Mouse (Mus musculus) limb, embryonic 11.5 days (tissue): ENCODE data around the gene Ankrd44. TPM values are rescaled to one million over a fixed set of nuclear protein-coding genes. Genes with fewer than 3 reads are reported as not detected.

Experiments used
- ATAC-seq: fragments of 200-750 bp; cut with Nextera tagmentation; 2 replicates; pipeline ENCODE4 v1.8.0; 2017; ENCODE audit warnings: low read depth; ENCODE audit not compliant: insufficient number of reproducible peaks, low FRiP score, low TSS enrichment
- DNase-seq: peaks from one replicate; pipeline ENCODE4 v3.0.0-alpha.2; 2015; ENCODE audit warnings: low spot score
- H3K27ac ChIP-seq: fragments of 300-500 bp; sonication (generic); replicated peaks from 2 replicates; pipeline ENCODE4 v1.5.1; 2014; ENCODE audit warnings: low read depth, mild to moderate bottlenecking, low read length
- H3K27me3 ChIP-seq: fragments of 300-500 bp; sonication (generic); 2 replicates; pipeline ENCODE4 v1.6.1; 2014; ENCODE audit warnings: mild to moderate bottlenecking, low read length, mixed read lengths; ENCODE audit not compliant: control insufficient read depth, insufficient read depth
- H3K36me3 ChIP-seq: fragments of 300-500 bp; sonication (generic); 2 replicates; pipeline ENCODE4 v1.6.1; 2014; ENCODE audit warnings: mild to moderate bottlenecking, low read length, moderate library complexity, mixed read lengths; ENCODE audit not compliant: control insufficient read depth, insufficient read depth
- H3K4me1 ChIP-seq: fragments of 300-500 bp; sonication (generic); 2 replicates; pipeline ENCODE4 v1.6.1; 2014; ENCODE audit warnings: low read length, mixed read lengths; ENCODE audit not compliant: control insufficient read depth, insufficient read depth
- H3K4me2 ChIP-seq: fragments of 300-500 bp; sonication (generic); 2 replicates; pipeline ENCODE4 v1.6.1; 2014; ENCODE audit warnings: low read depth, mild to moderate bottlenecking, moderate library complexity; ENCODE audit not compliant: severe bottlenecking
- H3K4me3 ChIP-seq: fragments of 300-500 bp; sonication (generic); 2 replicates; pipeline ENCODE4 v1.5.1; 2014; ENCODE audit warnings: low read depth, low read length
- H3K9ac ChIP-seq: fragments of 300-500 bp; sonication (generic); 2 replicates; pipeline ENCODE4 v1.6.1; 2014; ENCODE audit warnings: mild to moderate bottlenecking, low read length
- H3K9me3 ChIP-seq: fragments of 300-500 bp; sonication (generic); 2 replicates; pipeline ENCODE4 v1.6.1; 2016; ENCODE audit warnings: low read length; ENCODE audit not compliant: control insufficient read depth
- WGBS: fragments of 180-500 bp; shearing (Covaris S2); extraction: QIAGEN DNeasy Blood & Tissue Kit; methylation state at CpG from one replicate; pipeline ENCODE4 v1.1.7; 2014; 5-methylcytosine and 5-hydroxymethylcytosine counted together
- polyA plus RNA-seq: library from polyadenylated mRNA; unstranded; fragments of >200 nt; fragmentation: Nextera tagmentation; extraction: Ambion mirVana; gene quantifications from 2 replicates; pipeline ENCODE4 v1.2.1, GENCODE M21; 2014

Gene Ankrd44
- polyA plus RNA-seq, 1 experiment from 2014 or later, result 23.5 TPM

DNA sequence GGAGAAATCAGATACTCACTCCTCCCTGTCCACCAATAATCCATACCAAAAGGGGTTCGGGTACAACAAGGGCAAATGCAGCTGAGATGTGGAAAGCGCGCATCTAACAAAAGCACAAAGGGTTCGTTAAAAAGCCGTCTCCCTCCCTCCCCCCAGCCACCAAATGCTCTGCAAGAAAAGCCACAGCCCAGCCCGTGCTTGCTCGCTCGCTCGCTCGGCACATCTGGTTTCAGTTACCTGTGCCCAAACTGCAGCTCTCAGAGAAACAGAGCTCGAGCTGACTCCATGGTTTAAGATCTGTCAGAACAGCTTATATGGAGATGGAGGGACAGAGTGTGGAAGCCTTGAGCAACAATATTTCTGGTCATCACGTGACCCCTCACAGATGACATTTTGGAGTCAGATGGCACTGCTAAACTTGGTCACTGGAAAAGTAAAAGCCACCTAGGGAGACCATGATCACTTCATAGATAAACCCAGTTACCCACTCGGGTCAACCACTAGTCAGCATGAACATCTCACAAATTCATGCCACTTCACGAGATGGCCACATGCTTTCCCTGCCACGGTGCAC, 19.0 kb downstream of the Ankrd44 start:
- peaks cover 43% of the 10 kb centered on the region for H3K4me1 ChIP-seq
- no peaks in the 10 kb centered on the region for H3K27me3 ChIP-seq
- H3K4me3 ChIP-seq, result 0 out of 2 replicates have a peak overlapping the region, but pooled peaks have one; percentile 6
- peak overlapping the region; percentile 95 for H3K27ac ChIP-seq
- DNase-seq (peak; percentile 93), ATAC-seq (peak; percentile 89)
- H3K9me3 ChIP-seq, result no peaks in the 10 kb centered on the region
- H3K9ac ChIP-seq, result peak overlapping the region; percentile 63
- H3K4me2 ChIP-seq, result peak overlapping the region; percentile 48
- H3K36me3 ChIP-seq, result peaks cover 2% of the 10 kb centered on the region; the same call in 1 of the 2 replicates
- WGBS, result 10% methylated on average over 15 of the region's 15 CpGs

DNA sequence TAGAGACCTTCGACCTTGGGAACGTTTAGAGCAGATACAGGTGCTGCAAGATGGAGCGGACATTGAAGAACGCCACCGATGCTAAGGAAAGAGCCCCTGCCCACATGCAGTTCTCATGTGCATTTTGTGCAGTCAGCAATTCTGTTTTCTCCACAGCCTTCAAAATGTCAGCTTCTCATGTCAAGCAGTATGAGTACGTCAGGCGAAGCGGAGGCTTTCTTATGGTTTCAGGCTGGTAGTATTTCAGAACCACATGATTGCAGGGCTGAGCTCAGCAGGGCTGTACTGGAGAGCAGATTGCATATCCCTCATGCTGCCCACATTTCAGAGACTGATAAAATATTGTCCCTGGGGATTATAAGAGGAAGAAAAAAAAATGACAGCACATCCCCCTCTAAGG, 19.9 kb downstream of the Ankrd44 start:
- peak overlapping the region; percentile 48 for H3K4me2 ChIP-seq
- peaks cover 2% of the 10 kb centered on the region; the same call in 1 of the 2 replicates for H3K36me3 ChIP-seq
- H3K4me1 ChIP-seq, result peaks cover 40% of the 10 kb centered on the region
- ATAC-seq (0 out of 2 replicates have a peak, but pooled peaks have one; percentile 0), DNase-seq (peak; percentile 57)
- peak overlapping the region; percentile 63 for H3K9ac ChIP-seq
- H3K27me3 ChIP-seq, result no peaks in the 10 kb centered on the region
- 0 out of 2 replicates have a peak overlapping the region, but pooled peaks have one; percentile 6 for H3K4me3 ChIP-seq
- peak overlapping the region; percentile 95 for H3K27ac ChIP-seq
- H3K9me3 ChIP-seq, result no peaks in the 10 kb centered on the region
- 59% methylated on average over 8 of the region's 8 CpGs for WGBS

DNA sequence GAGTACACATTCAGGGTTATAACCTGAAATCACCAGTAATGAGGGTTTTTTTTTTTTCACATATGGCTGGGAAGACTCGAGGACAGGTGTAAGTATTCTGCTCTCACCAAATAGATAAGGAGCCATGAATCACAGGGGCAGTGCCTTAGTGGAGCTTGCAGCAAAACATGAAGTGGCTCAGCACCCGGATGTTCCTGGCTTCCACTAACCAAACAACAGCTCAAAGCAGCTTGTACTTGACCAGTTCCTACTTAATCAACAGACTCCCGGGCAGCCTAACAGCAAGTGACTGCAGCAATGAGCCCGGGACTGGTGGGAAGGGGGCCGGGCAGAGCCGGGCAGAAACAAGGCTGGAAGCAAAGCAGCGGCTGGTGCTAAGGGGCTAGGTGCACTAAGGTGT, 20.6 kb downstream of the Ankrd44 start:
- no peaks in the 10 kb centered on the region for H3K27me3 ChIP-seq
- peaks cover 2% of the 10 kb centered on the region; the same call in 1 of the 2 replicates for H3K36me3 ChIP-seq
- ATAC-seq (no peak), DNase-seq (no peak)
- peak overlapping the region; percentile 95; the same call in 1 of the 2 replicates for H3K27ac ChIP-seq
- H3K9me3 ChIP-seq, result no peaks in the 10 kb centered on the region
- no peak overlapping the region for H3K4me3 ChIP-seq
- WGBS, result 49% methylated on average over 7 of the region's 7 CpGs
- H3K4me2 ChIP-seq, result no peak overlapping the region; the same call in 1 of the 2 replicates
- H3K4me1 ChIP-seq, result peaks cover 40% of the 10 kb centered on the region
- no peak overlapping the region; the same call in 1 of the 2 replicates for H3K9ac ChIP-seq

DNA sequence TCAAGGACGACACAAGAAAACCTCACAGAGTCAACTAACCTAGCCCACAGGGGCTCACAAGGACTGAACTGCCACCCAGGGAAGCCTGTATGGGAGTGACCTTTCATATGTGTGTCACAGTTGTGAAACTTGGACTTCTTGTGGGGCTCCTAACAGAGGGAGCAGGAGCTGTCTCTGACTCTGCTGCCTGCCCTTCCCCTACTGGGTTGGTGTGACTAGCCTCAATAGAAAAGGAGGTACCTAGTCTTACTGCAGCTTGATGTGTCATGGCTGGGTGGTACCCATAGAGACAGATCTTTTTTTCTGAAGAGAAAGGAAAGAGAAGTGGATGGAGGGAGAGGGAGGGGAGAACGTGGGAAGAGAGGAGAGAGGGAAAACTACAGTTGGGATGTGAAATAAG, 22.0 kb downstream of the Ankrd44 start:
- 82% methylated on average over 2 of the region's 2 CpGs for WGBS
- Histone ChIP-seq H3K36me3 (peaks cover 2% of the 10 kb centered on the region; the same call in 1 of the 2 replicates), H3K27me3 (no peaks in the 10 kb centered on the region), H3K9ac (no peak overlapping the region), H3K4me1 (peaks cover 28% of the 10 kb centered on the region), H3K4me2 (no peak overlapping the region), H3K9me3 (no peaks in the 10 kb centered on the region), H3K4me3 (no peak overlapping the region), H3K27ac (no peak overlapping the region)
- no peak for ATAC-seq
- DNase-seq, result no peak

DNA sequence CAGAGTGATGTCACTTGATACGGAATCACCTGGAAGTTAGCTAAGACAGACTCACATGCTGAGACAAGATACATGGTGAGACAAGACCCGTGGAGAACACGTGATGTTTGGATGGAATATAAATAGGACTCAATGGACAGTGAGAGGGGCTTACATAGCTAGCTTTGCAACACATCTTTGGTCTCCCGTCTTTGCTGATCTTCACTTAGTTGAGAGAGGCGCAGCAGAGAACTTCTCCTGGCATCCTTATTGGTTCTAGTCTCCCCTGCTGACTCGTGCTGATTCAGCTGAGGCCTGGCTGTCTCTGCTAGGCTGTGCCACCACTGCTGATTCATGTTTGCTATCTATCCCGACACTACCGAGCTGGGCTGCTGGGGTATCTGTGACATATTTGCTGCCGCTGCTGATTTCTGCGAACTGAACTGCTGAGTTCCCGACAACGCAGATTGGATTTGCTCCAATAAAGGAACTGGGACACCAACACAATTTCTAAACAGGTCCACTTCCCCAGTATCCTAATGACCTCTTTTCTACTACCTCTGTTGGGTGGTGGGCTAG, 23.4 kb downstream of the Ankrd44 start:
- Histone ChIP-seq H3K4me1 (peaks cover 21% of the 10 kb centered on the region), H3K4me2 (no peak overlapping the region), H3K36me3 (peaks cover 2% of the 10 kb centered on the region; the same call in 1 of the 2 replicates), H3K9ac (no peak overlapping the region), H3K27me3 (no peaks in the 10 kb centered on the region), H3K27ac (no peak overlapping the region), H3K9me3 (no peaks in the 10 kb centered on the region), H3K4me3 (no peak overlapping the region)
- ATAC-seq, result no peak
- DNase-seq, result no peak
- 92% methylated on average over 12 of the region's 12 CpGs for WGBS

DNA sequence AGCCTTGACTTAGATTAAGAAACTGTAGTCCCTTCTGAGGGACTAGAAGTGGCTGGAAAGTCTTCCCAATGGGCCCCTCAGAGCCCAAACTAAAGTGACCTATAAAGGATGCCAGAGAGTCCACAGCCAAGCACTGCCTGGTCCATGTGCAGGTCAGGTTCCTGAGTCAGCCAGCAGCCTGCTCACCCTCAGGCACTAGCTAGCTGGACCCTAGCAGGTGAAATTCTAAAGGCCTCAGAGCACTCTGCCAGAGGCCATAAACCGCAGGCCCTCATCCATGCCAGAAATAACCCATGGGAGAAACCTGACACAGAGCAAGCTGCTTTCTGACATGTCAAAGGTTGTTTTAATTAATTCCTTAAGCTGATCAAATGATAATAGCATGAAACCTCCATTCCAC, 25.1 kb downstream of the Ankrd44 start:
- Histone ChIP-seq H3K4me3 (no peak overlapping the region), H3K27me3 (no peaks in the 10 kb centered on the region), H3K9me3 (no peaks in the 10 kb centered on the region), H3K4me1 (peaks cover 8% of the 10 kb centered on the region), H3K36me3 (peaks cover 2% of the 10 kb centered on the region; the same call in 1 of the 2 replicates), H3K4me2 (no peak overlapping the region), H3K9ac (no peak overlapping the region), H3K27ac (no peak overlapping the region)
- DNase-seq (no peak), ATAC-seq (no peak)
- whole genome bisulfite sequencing, result 58% methylated on average over 1 of the region's 1 CpGs

DNA sequence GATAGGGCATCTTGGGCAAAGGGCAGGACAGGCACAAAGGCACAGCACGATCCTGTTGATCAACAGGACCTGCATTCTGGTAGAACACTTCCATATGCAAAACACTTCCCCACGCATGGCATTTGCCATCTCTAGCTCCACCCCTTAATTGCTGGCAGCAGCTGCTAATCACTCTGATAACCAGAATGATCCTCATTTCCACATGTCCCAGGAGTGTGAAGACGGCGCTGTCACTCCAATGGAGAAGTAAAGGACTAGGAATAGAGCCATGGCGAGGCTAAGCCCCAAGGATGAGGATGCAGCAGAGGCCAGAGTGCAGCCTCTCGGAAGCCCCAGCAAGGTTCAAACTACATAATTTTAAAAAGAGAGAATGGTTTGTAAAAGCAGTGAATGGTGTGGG, 26.9 kb downstream of the Ankrd44 start:
- no peak overlapping the region for H3K4me3 ChIP-seq
- 75% methylated on average over 6 of the region's 6 CpGs for WGBS
- no peak for ATAC-seq
- H3K9ac ChIP-seq, result no peak overlapping the region
- no peaks in the 10 kb centered on the region for H3K9me3 ChIP-seq
- H3K27me3 ChIP-seq, result no peaks in the 10 kb centered on the region
- H3K36me3 ChIP-seq, result peaks cover 2% of the 10 kb centered on the region; the same call in 1 of the 2 replicates
- no peaks in the 10 kb centered on the region for H3K4me1 ChIP-seq
- no peak overlapping the region for H3K4me2 ChIP-seq
- no peak overlapping the region for H3K27ac ChIP-seq
- DNase-seq, result no peak

DNA sequence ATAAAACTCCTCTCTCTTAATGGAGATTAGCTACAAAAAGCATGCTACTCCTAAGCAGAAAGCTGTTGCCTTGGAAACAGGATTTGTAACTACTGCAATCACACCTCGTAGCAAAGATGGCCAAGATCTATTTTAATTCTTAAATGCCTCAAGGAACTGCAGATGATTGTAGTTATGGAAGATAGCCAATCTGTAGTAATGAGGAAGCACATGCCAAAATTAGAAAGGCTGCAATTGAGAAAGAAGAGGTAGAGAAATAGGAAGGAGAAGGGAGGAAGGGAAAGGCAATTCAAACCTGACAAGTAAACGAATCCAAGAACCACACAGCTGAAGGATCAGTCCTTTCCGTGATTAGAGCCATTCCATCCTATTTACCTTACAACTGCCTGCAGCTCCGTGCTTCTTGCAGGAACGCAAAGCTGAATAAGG, 27.5 kb downstream of the Ankrd44 start:
- 48% methylated on average over 5 of the region's 5 CpGs for WGBS
- no peak overlapping the region for H3K4me2 ChIP-seq
- ATAC-seq (no peak), DNase-seq (no peak)
- peaks cover under 1% of the 10 kb centered on the region; the same call in 1 of the 2 replicates for H3K36me3 ChIP-seq
- H3K4me1 ChIP-seq, result no peaks in the 10 kb centered on the region
- no peak overlapping the region for H3K27ac ChIP-seq
- no peaks in the 10 kb centered on the region for H3K27me3 ChIP-seq
- H3K4me3 ChIP-seq, result no peak overlapping the region
- H3K9me3 ChIP-seq, result no peaks in the 10 kb centered on the region
- no peak overlapping the region for H3K9ac ChIP-seq
